Mouse (Mus musculus) hindlimb bud, embryonic 11.5 days (tissue): ENCODE results near the gene Gm20662.
A peak's percentile ranks its signal among the peaks of the same experiment; 100 is the strongest.

Experiments
- DNase-seq: peaks from one replicate; pipeline ENCODE4 v3.0.0-alpha.2; 2012; ENCODE audit warnings: low read depth, low spot score; ENCODE audit errors: extremely low spot score

The Gm20662 gene

DNA sequence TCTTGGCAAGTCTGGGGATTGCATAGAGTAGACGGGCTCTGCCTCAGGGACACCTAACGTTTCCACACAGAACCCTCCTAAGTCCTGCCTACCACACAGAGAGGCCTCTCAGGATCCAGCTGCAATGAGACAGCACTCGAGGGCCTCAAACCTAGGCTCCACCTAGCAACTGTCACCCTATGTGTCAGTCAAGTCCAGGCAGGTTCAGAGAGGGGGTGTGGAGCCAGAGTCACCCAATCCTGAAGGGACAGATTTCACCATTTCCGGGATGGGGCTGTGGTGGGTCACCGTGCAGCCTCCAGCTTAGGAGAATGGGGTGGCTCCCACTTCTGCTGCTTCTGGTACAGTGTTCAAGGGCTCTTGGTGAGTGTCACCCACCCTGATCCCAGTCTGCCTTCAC is 84.0 kb downstream of the Gm20662 start, which contains the start of gene Mst1:
Gene Mst1 (plus strand): TSS at position 269 of the 400 bp plus-strand sequence.
- no peak for DNase-seq

DNA sequence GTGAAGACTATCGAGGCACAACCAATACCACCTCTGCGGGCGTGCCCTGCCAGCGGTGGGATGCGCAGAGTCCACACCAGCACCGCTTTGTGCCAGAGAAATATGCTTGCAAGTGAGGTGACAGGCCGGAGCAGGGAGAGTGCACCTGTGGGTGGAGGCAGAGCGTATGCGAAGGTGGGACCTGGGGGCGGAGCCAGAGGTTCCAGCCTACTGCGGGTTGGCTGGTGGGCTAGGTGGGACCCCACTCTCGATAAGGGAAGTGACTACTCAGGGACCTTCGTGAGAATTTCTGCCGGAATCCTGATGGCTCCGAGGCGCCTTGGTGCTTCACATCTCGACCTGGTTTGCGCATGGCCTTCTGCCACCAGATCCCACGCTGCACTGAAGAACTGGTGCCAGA is 86.4 kb downstream of the Gm20662 start:
- DNase-seq: no peak

DNA sequence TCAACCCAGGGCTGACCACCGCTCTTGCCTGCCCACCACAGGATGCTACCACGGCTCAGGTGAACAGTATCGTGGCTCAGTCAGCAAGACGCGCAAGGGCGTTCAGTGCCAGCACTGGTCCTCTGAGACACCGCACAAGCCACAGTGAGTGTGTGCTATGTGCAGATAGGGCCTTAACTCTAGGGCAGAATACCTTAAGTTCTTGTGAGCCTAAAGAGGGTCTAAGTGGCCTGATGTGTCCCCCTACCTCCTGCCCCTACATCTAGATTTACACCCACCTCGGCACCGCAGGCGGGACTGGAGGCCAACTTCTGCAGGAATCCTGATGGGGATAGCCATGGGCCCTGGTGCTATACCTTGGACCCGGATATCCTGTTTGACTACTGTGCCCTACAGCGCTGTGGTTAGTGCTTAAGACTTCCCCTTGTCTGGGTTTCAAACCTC is 86.9 kb downstream of the Gm20662 start, which contains the start of gene Rnf123:
Gene Rnf123 (minus strand): TSS at position 359 of the 444 bp plus-strand sequence.
- no peak for DNase-seq

DNA sequence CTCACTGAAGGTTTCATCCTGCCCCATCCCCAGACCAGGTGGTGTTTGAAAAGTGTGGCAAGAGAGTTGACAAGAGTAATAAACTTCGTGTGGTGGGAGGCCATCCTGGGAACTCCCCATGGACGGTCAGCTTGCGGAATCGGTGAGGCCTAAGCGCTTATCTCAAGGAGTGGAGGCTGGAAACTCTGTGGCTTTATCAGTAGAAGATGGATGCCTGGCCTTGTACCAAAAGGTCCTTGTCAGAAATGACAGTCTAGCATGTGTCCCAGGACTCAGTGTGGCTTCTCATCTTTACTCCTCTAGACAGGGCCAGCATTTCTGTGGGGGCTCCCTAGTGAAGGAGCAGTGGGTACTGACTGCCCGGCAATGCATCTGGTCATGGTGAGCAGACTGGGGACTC is 87.4 kb downstream of the Gm20662 start:
- DNase-seq: no peak

DNA sequence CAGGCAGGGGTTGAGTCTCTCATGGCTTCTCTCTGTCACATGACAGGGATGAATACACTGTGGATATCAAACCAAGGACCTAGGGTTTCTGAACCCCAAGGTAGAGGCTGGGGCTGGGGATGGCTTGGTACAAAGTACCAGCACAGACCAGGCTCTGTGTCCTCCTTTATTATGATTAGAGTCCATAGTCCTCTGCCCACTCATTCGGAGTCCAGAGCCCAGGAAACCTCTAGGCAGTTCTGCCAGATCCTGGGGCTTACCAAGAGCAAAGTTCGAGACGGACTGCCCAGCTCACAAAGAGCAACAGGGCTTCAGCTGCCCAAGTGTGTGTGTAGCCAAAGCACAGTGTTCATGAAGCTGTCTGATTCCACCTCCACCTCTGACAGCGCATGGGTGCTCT is 89.1 kb downstream of the Gm20662 start:
- no peak for DNase-seq

DNA sequence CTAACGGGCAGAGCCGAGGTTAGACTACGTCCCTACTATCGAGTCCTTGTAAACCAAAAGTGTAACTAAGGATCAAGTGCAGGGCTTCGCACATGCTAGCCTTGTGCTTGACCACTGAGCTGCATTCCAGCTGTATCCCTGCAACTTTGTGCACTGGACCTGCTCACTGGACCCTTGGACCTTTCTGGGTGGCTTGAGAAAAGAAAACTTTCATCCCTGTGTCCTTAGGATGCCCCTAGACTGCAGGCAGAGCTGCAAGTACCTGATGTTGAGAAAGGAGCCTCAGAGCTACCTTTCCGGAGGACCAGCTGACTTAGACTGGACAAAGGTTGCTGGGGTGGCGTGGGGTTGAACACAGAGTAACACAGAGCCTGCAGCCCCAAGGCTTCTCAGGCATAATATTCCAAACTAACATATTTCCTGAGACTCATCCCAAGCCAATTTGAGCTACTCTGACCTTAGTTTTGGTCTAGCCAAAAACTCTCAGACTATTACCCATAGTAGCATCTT is 94.5 kb downstream of the Gm20662 start:
- DNase-seq: no peak

DNA sequence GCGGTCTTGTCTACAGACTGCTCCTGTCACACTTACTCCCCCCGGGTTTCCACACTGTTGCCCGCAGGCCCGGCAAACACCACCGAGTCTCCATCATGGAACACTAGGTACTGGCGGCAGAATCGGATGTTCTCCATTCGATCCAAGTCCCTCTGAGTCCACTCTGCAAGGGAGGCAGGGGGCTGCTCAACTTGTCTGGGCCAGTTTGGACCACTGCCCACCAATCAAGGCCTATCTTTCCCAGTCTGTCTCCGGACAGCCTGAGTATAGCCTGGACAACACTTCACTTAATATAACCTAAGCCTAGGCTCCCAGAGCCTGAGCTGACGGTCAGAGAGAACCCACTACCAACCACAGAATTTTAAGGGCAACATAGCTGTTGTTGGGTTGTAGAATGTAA is 97.4 kb downstream of the Gm20662 start:
- no peak for DNase-seq

DNA sequence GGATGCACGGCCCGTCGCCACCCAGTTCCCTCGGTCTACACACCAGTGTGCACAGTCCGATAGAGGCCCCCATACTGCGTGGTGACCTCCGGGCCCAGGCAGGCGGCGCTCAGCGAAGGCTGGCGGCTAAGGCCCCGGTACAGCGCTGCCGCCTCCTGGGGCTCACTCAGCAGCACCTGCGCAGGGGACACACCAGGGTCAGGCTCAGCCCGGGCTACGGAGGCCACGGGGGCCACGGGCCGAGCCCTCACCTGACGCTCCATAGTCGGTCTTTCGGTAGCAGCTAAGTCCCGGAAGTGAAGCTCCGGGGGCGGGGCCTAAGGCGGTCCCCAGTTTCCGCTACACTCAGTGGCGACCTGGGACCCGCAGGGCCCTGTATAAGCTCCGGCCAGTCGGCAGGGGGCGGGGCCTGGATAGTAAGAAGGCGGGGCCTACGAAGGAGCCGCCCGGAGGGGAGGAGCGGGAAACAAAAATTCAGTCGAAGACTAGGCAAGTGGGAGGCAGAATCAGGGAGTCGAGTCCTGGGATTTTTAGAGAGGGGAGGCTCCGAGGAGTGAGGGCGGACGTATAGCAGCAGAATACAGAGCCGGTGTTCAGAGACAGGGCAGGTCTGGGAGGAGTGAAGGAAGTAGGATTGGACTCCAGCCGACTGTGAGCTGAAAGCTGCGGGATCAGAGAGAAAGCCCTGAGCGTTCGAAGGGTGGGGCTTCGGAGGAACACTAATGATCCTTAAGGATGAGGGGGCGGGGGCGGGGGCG is 98.2 kb downstream of the Gm20662 start, which contains the start of gene Apeh:
Gene Apeh (minus strand): TSS at position 423 of the 758 bp plus-strand sequence.
- peak; percentile 77 for DNase-seq
